Comparison of ENCODE assay signal across 8 mouse cellular contexts in genomic region chr6:71934081-71934556, GRCm38 (mm10). TPM values are rescaled to one million over a fixed set of nuclear protein-coding genes. Genes with fewer than 3 reads are reported as not detected.
DNase-seq lines count a peak whose midpoint lies in the region; ATAC-seq and TF ChIP-seq lines count a peak whose summit lies in the region.

No protein-coding gene starts in this region.

- peaks cover 24% of the 10 kb centered on the region for H3K4me1 ChIP-seq in heart, postnatal 0 days (ENCODE audit: control insufficient read depth, insufficient read depth)
- no peaks in the 10 kb centered on the region for H3K4me1 ChIP-seq in limb, embryonic 14.5 days (ENCODE audit: control insufficient read depth, insufficient read depth, low read length)

- no peaks in the 10 kb centered on the region for H3K27me3 ChIP-seq in heart, postnatal 0 days (ENCODE audit: control insufficient read depth, insufficient read depth, low read length)
- H3K27me3 ChIP-seq in limb, embryonic 14.5 days (ENCODE audit: control insufficient read depth, insufficient read depth, low read length) = no peaks in the 10 kb centered on the region

- H3K9me3 ChIP-seq in heart, postnatal 0 days (replicated peaks; ENCODE audit: control insufficient read depth, low read length) = no peaks in the 10 kb centered on the region
- H3K9me3 ChIP-seq in limb, embryonic 14.5 days (ENCODE audit: control insufficient read depth, low read length) = no peaks in the 10 kb centered on the region

- H3K4me3 ChIP-seq in heart, postnatal 0 days (ENCODE audit: low read depth, low read length) = no peak overlapping the region
- no peak overlapping the region for H3K4me3 ChIP-seq in limb, embryonic 14.5 days (replicated peaks; ENCODE audit: low read length)

- TF ChIP-seq EP300 in heart, postnatal 0 days (IDR thresholded peaks at IDR 0.05; ENCODE audit: low read depth) = peak; percentile 53; the same call in 1 of the 2 replicates

- TF ChIP-seq CTCF in heart, postnatal 0 days (IDR thresholded peaks at IDR 0.05; ENCODE audit: low read depth) = no peak

- H3K4me2 ChIP-seq in heart, postnatal 0 days (ENCODE audit: low read depth, low read length) = no peak overlapping the region
- H3K4me2 ChIP-seq in limb, embryonic 14.5 days (replicated peaks; ENCODE audit: low read depth, low read length, severe bottlenecking) = no peak overlapping the region

- peak; percentile 20 for DNase-seq in right cerebral cortex, adult 18-20 months
- DNase-seq in right cerebral cortex, adult 2 months (ENCODE audit: low spot score in 2 of 2) = no peak
- peak; percentile 32 for DNase-seq in embryo, embryonic 11 days
- DNase-seq in heart, postnatal 0 days (ENCODE audit: low spot score) = peak; percentile 78
- DNase-seq in limb, embryonic 14.5 days (ENCODE audit: low spot score) = no peak
- DNase-seq in thymus, postnatal 36 days = no peak
- DNase-seq in urinary bladder, postnatal 25 days (ENCODE audit: low spot score) = no peak
- DNase-seq in spleen, adult 18-20 months = no peak

- H3K9ac ChIP-seq in heart, postnatal 0 days (replicated peaks; ENCODE audit: low read depth, low read length) = no peak overlapping the region
- H3K9ac ChIP-seq in limb, embryonic 14.5 days (ENCODE audit: low read depth, low read length, severe bottlenecking) = no peak overlapping the region

- peak overlapping the region; percentile 71 for H3K27ac ChIP-seq in heart, postnatal 0 days (ENCODE audit: low read depth)
- H3K27ac ChIP-seq in limb, embryonic 14.5 days (replicated peaks; ENCODE audit: low read depth, low read length) = no peak overlapping the region

- 8% methylated on average over 2 of the region's 2 CpGs for WGBS in heart, postnatal 0 days
- 59% methylated on average over 2 of the region's 2 CpGs for WGBS in limb, embryonic 14.5 days

- TF ChIP-seq POLR2A in limb, embryonic 14.5 days (IDR thresholded peaks at IDR 0.05; ENCODE audit: borderline replicate concordance, extremely low read depth, insufficient read depth, insufficient read length) = no peak

- H3K36me3 ChIP-seq in heart, postnatal 0 days (replicated peaks; ENCODE audit: control insufficient read depth, insufficient read depth, low read length) = peaks cover 66% of the 10 kb centered on the region
- H3K36me3 ChIP-seq in limb, embryonic 14.5 days (ENCODE audit: control insufficient read depth, insufficient read depth, low read length) = peaks cover 85% of the 10 kb centered on the region

- peak; percentile 84 for ATAC-seq in heart, postnatal 0 days (ENCODE audit: insufficient read depth, low read depth)
- ATAC-seq in limb, embryonic 14.5 days (ENCODE audit: low FRiP score, low read depth) = peak; percentile 55

RNA-seq across cellular contexts. Expression of gene Polr1a, which starts 25.3 kb away (rescaled TPM):
- total RNA-seq in heart, postnatal 0 days (2014; rRNA removed; ENCODE audit: low replicate concordance) = 26.2 and 32.0 TPM in 2 replicates
- 15.3 and 17.8 TPM in 2 replicates for polyA plus RNA-seq in heart, postnatal 0 days (2015; fragmentation: Nextera tagmentation; extraction: Ambion mirVana)
- 24.5 and 27.1 TPM in 2 replicates for polyA plus RNA-seq in limb, embryonic 14.5 days (2012; rRNA removed)
- 31.9 and 32.3 TPM in 2 replicates for polyA plus RNA-seq in limb, embryonic 14.5 days (2014; fragmentation: Nextera tagmentation; extraction: Ambion mirVana)

RNA-seq across cellular contexts. Expression of gene Ptcd3, which starts 25.6 kb away (rescaled TPM):
- 70.0 and 95.6 TPM in 2 replicates for total RNA-seq in heart, postnatal 0 days (2014; rRNA removed; ENCODE audit: low replicate concordance)
- polyA plus RNA-seq in heart, postnatal 0 days (2015; fragmentation: Nextera tagmentation; extraction: Ambion mirVana) = 78.4 and 84.8 TPM in 2 replicates
- 49.9 and 62.4 TPM in 2 replicates for polyA plus RNA-seq in limb, embryonic 14.5 days (2012; rRNA removed)
- polyA plus RNA-seq in limb, embryonic 14.5 days (2014; fragmentation: Nextera tagmentation; extraction: Ambion mirVana) = 91.0 and 97.6 TPM in 2 replicates

Comparison
In these comparisons a context has a peak if more than half of its experiments do, and no peak if none do; other contexts are left out.
1. DNase-seq: peak in right cerebral cortex, adult 18-20 months (single experiment), embryo, embryonic 11 days (single experiment) and heart, postnatal 0 days (single experiment); none in right cerebral cortex, adult 2 months (0 of 2), limb, embryonic 14.5 days (single experiment), thymus, postnatal 36 days (0 of 2), urinary bladder, postnatal 25 days (single experiment) and spleen, adult 18-20 months (0 of 2).